22 mouse cellular contexts compared by ENCODE assay signal in the genomic region with DNA sequence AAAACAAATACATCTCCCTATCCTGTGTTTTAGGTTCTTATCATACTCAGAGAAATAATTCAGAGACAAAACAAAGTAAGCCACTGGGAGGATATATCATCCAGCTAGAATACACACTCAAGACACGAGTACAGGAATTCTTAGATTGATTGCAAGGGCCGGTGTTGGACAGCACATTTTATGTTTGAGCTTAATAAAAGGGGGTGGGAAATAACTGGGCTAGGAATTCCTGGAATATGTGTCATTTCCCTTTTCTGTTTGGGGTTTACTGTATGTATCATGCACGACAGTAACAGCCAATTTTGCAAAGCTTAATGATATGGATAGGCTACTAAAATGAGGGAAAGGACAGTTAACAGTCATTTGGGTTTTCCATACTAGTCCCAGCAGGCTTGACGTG.
DNase-seq lines count a peak whose midpoint lies in the region; ATAC-seq and TF ChIP-seq lines count a peak whose summit lies in the region.
"Had no signal": no experiment of that assay in that cellular context is flagged by ENCODE, and none has a peak within 500 bp of the region (broad histone marks: within the 10 kb centered on the region; RNA-seq: fewer than 3 reads in every experiment).

No protein-coding gene starts in this region.

- H3K9me3 ChIP-seq in liver, embryonic 11.5 days (ENCODE audit: control insufficient read depth, low read length) = no peaks in the 10 kb centered on the region
- H3K9me3 ChIP-seq: embryonic facial prominence, embryonic 10.5 days; embryonic facial prominence, embryonic 12.5 days; forebrain, embryonic 10.5 days; forebrain, embryonic 12.5 days had no signal

- no peak for ATAC-seq in liver, embryonic 11.5 days (replicated peaks; ENCODE audit: low FRiP score)
- ATAC-seq: activated CD4-positive, CD25-positive, alpha-beta regulatory T cell, adult 4 months; forebrain, embryonic 14.5 days; forebrain, embryonic 16.5 days had no signal

- TF ChIP-seq POLR2A in embryonic fibroblast, embryonic 13.5 days (IDR thresholded peaks at IDR 0.05; ENCODE audit: low read depth, low read length) = no peak
- TF ChIP-seq POLR2A in thymus, adult 2 months (IDR thresholded peaks at IDR 0.05; ENCODE audit: control insufficient read depth, extremely low read depth, insufficient read depth, low read length, poor library complexity) = no peak

- no peaks in the 10 kb centered on the region for H3K27me3 ChIP-seq in thymus, adult 2 months (ENCODE audit: control insufficient read depth, insufficient read depth, low read length)
- no peaks in the 10 kb centered on the region for H3K27me3 ChIP-seq in liver, embryonic 11.5 days (replicated peaks; ENCODE audit: control insufficient read depth, insufficient read depth, low read length)
- H3K27me3 ChIP-seq: embryonic facial prominence, embryonic 12.5 days; forebrain, embryonic 12.5 days had no signal

- no peak overlapping the region for H3K4me3 ChIP-seq in embryonic fibroblast, embryonic 13.5 days (ENCODE audit: insufficient read depth, low read length)
- no peak overlapping the region for H3K4me3 ChIP-seq in thymus, adult 2 months (ENCODE audit: control insufficient read depth, insufficient read depth, low read length)
- no peak overlapping the region for H3K4me3 ChIP-seq in liver, embryonic 11.5 days (ENCODE audit: low read depth, low read length)
- H3K4me3 ChIP-seq: embryonic facial prominence, embryonic 10.5 days; embryonic facial prominence, embryonic 12.5 days; erythroblast, embryonic 14.5 days; forebrain, embryonic 10.5 days; forebrain, embryonic 12.5 days had no signal

- no peak overlapping the region for H3K9ac ChIP-seq in liver, embryonic 11.5 days (ENCODE audit: low read depth, low read length)
- H3K9ac ChIP-seq: embryonic facial prominence, embryonic 12.5 days; forebrain, embryonic 12.5 days had no signal

- TF ChIP-seq CTCF in embryonic fibroblast, embryonic 13.5 days (IDR thresholded peaks at IDR 0.05; ENCODE audit: borderline replicate concordance, insufficient read depth, low read length) = no peak
- TF ChIP-seq CTCF in thymus, adult 2 months (IDR thresholded peaks at IDR 0.05; ENCODE audit: borderline replicate concordance, control insufficient read depth, extremely low read depth, insufficient read depth, low read length, poor library complexity) = no peak

- no peaks in the 10 kb centered on the region for H3K36me3 ChIP-seq in thymus, adult 2 months (ENCODE audit: control insufficient read depth, insufficient read depth, low read length)
- H3K36me3 ChIP-seq in liver, embryonic 11.5 days (ENCODE audit: control insufficient read depth, insufficient read depth, low read length) = no peaks in the 10 kb centered on the region
- H3K36me3 ChIP-seq: embryonic facial prominence, embryonic 10.5 days; embryonic facial prominence, embryonic 12.5 days; forebrain, embryonic 10.5 days; forebrain, embryonic 12.5 days had no signal

- H3K4me2 ChIP-seq in liver, embryonic 11.5 days = no peak overlapping the region
- H3K4me2 ChIP-seq: embryonic facial prominence, embryonic 12.5 days; forebrain, embryonic 12.5 days had no signal

- peaks cover 3% of the 10 kb centered on the region; the same call in 1 of the 2 replicates for H3K4me1 ChIP-seq in embryonic fibroblast, embryonic 13.5 days (ENCODE audit: control insufficient read depth, insufficient read depth, low read length)
- no peaks in the 10 kb centered on the region for H3K4me1 ChIP-seq in thymus, adult 2 months (replicated peaks; ENCODE audit: control insufficient read depth, insufficient read depth, low read length)
- H3K4me1 ChIP-seq in liver, embryonic 11.5 days (replicated peaks; ENCODE audit: control insufficient read depth, insufficient read depth, low read length) = no peaks in the 10 kb centered on the region
- H3K4me1 ChIP-seq: embryonic facial prominence, embryonic 10.5 days; embryonic facial prominence, embryonic 12.5 days; forebrain, embryonic 12.5 days had no signal

- H3K27ac ChIP-seq in embryonic fibroblast, embryonic 13.5 days (ENCODE audit: insufficient read depth, low read length) = peak overlapping the region; percentile 61
- H3K27ac ChIP-seq in thymus, adult 2 months (ENCODE audit: control insufficient read depth, insufficient read depth, low read length) = no peak overlapping the region
- no peak overlapping the region for H3K27ac ChIP-seq in liver, embryonic 11.5 days (ENCODE audit: low read depth, low read length)
- H3K27ac ChIP-seq: embryonic facial prominence, embryonic 10.5 days; embryonic facial prominence, embryonic 12.5 days; forebrain, embryonic 10.5 days; forebrain, embryonic 12.5 days had no signal

- peak; percentile 73 for DNase-seq in 3T3-L1 (ENCODE audit: low read depth, low spot score)
- peak; percentile 2 for DNase-seq in NIH3T3 (ENCODE audit: low read depth)
- no peak for DNase-seq in thymus, adult 2 months
- no peak for DNase-seq in ovary, adult 18-20 months (ENCODE audit: low spot score)
- DNase-seq in liver, embryonic 11.5 days (ENCODE audit: low spot score) = no peak
- DNase-seq in lung, postnatal 14 days = no peak
- DNase-seq: adrenal gland, postnatal 14 days; adrenal gland, postnatal 36 days; cerebellum, adult 11-12 months; cerebellum, adult 2 months; cerebellum, adult 9-10 months; cerebellum, postnatal 10 days; cerebellum, postnatal 25 days had no signal

- 65% methylated on average over 4 of the region's 4 CpGs for WGBS in thymus, adult 2 months
- WGBS in liver, embryonic 11.5 days = 59% methylated on average over 4 of the region's 4 CpGs

Comparison
In these comparisons a context has a peak if more than half of its experiments do, and no peak if none do; other contexts are left out.
1. DNase-seq: peak in 3T3-L1 (single experiment) and NIH3T3 (single experiment); none in thymus, adult 2 months (single experiment), ovary, adult 18-20 months (single experiment), liver, embryonic 11.5 days (single experiment) and lung, postnatal 14 days (single experiment).